Mouse (Mus musculus): ENCODE measurements around the gene Gm7534. TPM values are rescaled to one million over a fixed set of nuclear protein-coding genes. Genes with fewer than 3 reads are reported as not detected.

Gene Gm7534
- polyA plus RNA-seq, 2 experiments = not detected

DNA sequence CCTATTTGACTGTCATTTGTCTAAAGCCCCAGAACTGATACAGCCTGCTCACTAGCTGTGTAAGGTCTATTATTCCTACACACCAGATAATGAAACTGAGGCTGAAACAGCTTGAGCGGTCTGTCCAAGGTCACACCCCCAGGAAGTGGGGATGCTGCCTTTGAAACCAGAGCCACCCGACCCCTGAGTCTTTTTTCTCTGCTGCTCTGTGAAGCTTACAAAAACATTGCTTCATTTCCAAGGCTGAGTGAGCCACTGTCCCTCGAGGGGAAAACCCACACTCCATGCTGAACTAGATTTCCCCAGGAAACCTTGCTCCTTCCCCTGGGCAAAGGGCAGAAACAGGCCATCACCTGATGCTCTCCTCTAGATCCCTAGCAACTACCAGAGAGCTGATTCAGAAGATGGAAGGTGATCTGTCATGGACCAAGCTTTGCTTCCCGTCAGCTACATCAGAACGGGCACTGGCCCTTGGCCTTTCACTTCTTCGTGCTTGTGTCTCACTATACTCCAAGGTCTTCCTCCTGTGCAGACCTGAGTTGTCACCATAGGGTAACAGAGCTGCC is 3.8 kb upstream of the Gm7534 start:
- no peaks in the 10 kb centered on the region for H3K9me3 ChIP-seq (ENCODE audit: control insufficient read depth, low read length)
- H3K4me2 ChIP-seq (ENCODE audit: low read depth) = no peak overlapping the region
- WGBS (ENCODE audit: insufficient replicate concordance) = 45% methylated on average over 6 of the region's 6 CpGs
- H3K27ac ChIP-seq = no peak overlapping the region
- DNase-seq (ENCODE audit: low read depth in 3 of 3, low spot score in 3 of 3) (no peak), ATAC-seq (ENCODE audit: insufficient read depth) (no peak)
- H3K4me3 ChIP-seq (ENCODE audit: insufficient read depth in 1 of 2, low read depth in 2 of 2, low read length in 2 of 2) = no peak overlapping the region
- H3K4me1 ChIP-seq (replicated peaks; ENCODE audit: control insufficient read depth in 2 of 2, insufficient read depth in 2 of 2, low read length in 1 of 2) = no peaks in the 10 kb centered on the region; a peak in 1 of 4 replicates
- no peaks in the 10 kb centered on the region for H3K36me3 ChIP-seq (replicated peaks; ENCODE audit: control insufficient read depth, insufficient read depth, low read depth)
- no peaks in the 10 kb centered on the region for H3K27me3 ChIP-seq (ENCODE audit: control insufficient read depth, insufficient read depth, low read length)
- H3K9ac ChIP-seq (replicated peaks) = no peak overlapping the region
- no peak for TF ChIP-seq EP300 (IDR thresholded peaks at IDR 0.05; ENCODE audit: low read depth)
- TF ChIP-seq CTCF (IDR thresholded peaks at IDR 0.05; ENCODE audit: low read depth) = no peak

DNA sequence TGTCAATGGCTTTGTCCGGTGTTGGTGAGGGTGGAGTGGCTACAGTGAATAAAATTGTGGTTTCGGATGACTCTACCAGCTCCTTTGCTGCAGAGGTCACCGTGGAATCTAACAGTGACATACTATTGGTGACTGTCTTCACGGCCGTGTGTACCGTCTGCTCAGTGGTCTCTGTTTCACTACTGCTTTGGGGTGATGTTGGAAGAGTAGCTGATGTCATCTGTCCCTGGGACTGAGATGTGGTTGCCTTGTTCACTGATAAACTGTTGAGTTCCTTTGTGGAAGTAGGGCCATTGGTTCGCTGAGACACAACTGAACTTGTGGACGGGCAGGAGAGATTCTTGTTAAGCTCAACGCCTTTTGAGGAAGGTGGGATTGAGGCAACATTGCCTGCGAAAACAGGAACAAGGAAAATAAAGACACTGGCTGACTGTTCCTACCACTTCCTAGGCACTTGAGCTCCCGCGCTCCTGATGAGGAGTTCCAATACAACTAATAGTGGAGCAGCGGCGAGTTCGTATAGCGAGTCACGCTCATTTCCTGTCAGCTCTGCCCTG is 614 bp upstream of the Gm7534 start:
- DNase-seq (ENCODE audit: low read depth in 3 of 3, low spot score in 3 of 3) (no peak), ATAC-seq (ENCODE audit: insufficient read depth) (no peak)
- Histone ChIP-seq H3K36me3 (replicated peaks; ENCODE audit: control insufficient read depth, insufficient read depth, low read depth) (no peaks in the 10 kb centered on the region), H3K4me3 (ENCODE audit: insufficient read depth in 1 of 2, low read depth in 2 of 2, low read length in 2 of 2) (no peak overlapping the region), H3K4me2 (ENCODE audit: low read depth) (no peak overlapping the region), H3K27ac (no peak overlapping the region), H3K27me3 (ENCODE audit: control insufficient read depth, insufficient read depth, low read length) (no peaks in the 10 kb centered on the region), H3K4me1 (replicated peaks; ENCODE audit: control insufficient read depth in 2 of 2, insufficient read depth in 2 of 2, low read length in 1 of 2) (no peaks in the 10 kb centered on the region; a peak in 1 of 4 replicates), H3K9ac (replicated peaks) (no peak overlapping the region), H3K9me3 (ENCODE audit: control insufficient read depth, low read length) (no peaks in the 10 kb centered on the region)
- TF ChIP-seq EP300 (IDR thresholded peaks at IDR 0.05; ENCODE audit: low read depth) (no peak), CTCF (IDR thresholded peaks at IDR 0.05; ENCODE audit: low read depth) (no peak)
- WGBS (ENCODE audit: insufficient replicate concordance) = 39% methylated on average over 17 of the region's 17 CpGs

DNA sequence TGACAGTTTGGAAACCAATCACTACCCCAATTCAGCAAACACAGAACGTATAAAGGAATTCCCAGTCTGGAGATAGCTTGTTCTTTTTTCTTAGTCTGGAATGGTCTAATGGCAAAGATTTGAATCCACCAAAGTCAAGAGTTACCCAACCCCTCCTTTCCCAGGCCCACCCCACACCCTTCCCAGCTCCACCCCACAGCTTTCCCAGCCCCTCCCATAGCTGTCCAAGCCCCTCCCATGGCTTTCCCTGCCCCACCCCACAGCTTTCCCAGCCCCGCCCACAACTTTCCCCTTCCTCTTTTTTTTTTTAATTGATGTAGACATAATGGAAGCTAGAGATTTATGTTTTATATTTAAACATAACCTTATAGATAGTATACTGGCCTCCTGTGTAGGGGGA is 3.4 kb downstream of the Gm7534 start:
- Histone ChIP-seq H3K4me1 (replicated peaks; ENCODE audit: control insufficient read depth in 2 of 2, insufficient read depth in 2 of 2, low read length in 1 of 2) (no peaks in the 10 kb centered on the region), H3K4me2 (ENCODE audit: low read depth) (no peak overlapping the region), H3K4me3 (ENCODE audit: insufficient read depth in 1 of 2, low read depth in 2 of 2, low read length in 2 of 2) (no peak overlapping the region), H3K27ac (no peak overlapping the region), H3K9ac (replicated peaks) (no peak overlapping the region), H3K9me3 (ENCODE audit: control insufficient read depth, low read length) (no peaks in the 10 kb centered on the region), H3K36me3 (replicated peaks; ENCODE audit: control insufficient read depth, insufficient read depth, low read depth) (no peaks in the 10 kb centered on the region), H3K27me3 (ENCODE audit: control insufficient read depth, insufficient read depth, low read length) (no peaks in the 10 kb centered on the region)
- DNase-seq (ENCODE audit: low read depth in 3 of 3, low spot score in 3 of 3) (no peak), ATAC-seq (ENCODE audit: insufficient read depth) (no peak)
- TF ChIP-seq CTCF (IDR thresholded peaks at IDR 0.05; ENCODE audit: low read depth) = no peak
- no peak for TF ChIP-seq EP300 (IDR thresholded peaks at IDR 0.05; ENCODE audit: low read depth)
- WGBS (ENCODE audit: insufficient replicate concordance) = 62% methylated on average over 2 of the region's 2 CpGs

DNA sequence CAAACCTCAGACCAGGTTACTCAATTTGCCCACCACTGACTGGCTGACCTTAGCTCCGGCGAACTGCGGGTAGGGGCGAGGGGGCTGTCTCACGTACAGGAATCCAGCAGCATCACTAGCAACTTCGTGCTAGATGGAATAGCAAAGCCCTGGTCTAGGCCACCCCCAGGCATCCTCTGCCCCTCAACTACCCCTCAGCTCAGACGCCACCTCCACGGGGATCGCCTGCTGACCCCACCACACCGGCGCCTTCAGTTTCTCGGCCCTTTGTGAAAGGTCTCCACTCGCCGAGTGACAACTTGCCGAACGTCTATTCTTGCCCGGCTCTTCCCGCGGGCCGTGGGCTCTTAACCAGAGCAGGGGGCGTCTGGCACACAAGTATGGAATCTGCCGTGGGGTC is 16.5 kb downstream of the Gm7534 start:
- no peak for ATAC-seq (ENCODE audit: insufficient read depth)
- DNase-seq (ENCODE audit: low read depth in 3 of 3, low spot score in 3 of 3) = no peak
- Histone ChIP-seq H3K36me3 (replicated peaks; ENCODE audit: control insufficient read depth, insufficient read depth, low read depth) (0 out of 2 replicates have a peak, but pooled peaks cover 2% of the 10 kb centered on the region), H3K4me1 (replicated peaks; ENCODE audit: control insufficient read depth in 2 of 2, insufficient read depth in 2 of 2, low read length in 1 of 2) (peaks cover 17 to 19% of the 10 kb centered on the region in 2 experiments), H3K4me3 (ENCODE audit: insufficient read depth in 1 of 2, low read depth in 2 of 2, low read length in 2 of 2) (peak overlapping the region; percentile 61 to 92), H3K27ac (peak overlapping the region; percentile 65), H3K27me3 (ENCODE audit: control insufficient read depth, insufficient read depth, low read length) (no peaks in the 10 kb centered on the region), H3K4me2 (ENCODE audit: low read depth) (peak overlapping the region; percentile 91), H3K9me3 (ENCODE audit: control insufficient read depth, low read length) (no peaks in the 10 kb centered on the region), H3K9ac (replicated peaks) (peak overlapping the region; percentile 95)
- under 1% methylated on average over 22 of the region's 22 CpGs for WGBS (ENCODE audit: insufficient replicate concordance)
- TF ChIP-seq CTCF (IDR thresholded peaks at IDR 0.05; ENCODE audit: low read depth) (no peak), EP300 (IDR thresholded peaks at IDR 0.05; ENCODE audit: low read depth) (no peak)

DNA sequence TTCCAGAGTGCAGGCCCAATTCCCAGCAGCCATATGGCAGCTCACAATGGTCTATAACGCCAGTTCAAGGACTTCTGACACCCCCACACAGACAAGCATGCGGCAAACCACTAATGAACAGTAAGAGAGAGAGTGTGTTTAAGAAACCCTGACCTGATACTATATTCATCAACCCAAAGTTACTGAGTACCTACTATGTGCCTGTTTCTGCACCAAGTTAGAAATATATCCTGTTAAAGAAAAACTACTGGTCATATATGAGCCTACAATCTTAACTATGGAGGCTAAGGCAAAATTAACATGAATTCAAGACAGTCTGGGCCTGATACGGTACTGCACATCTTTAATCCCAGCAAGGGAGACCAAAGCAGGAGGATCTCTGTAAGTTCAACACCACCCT is 17.2 kb downstream of the Gm7534 start:
- Histone ChIP-seq H3K9ac (replicated peaks) (peak overlapping the region; percentile 95), H3K9me3 (ENCODE audit: control insufficient read depth, low read length) (no peaks in the 10 kb centered on the region), H3K4me1 (replicated peaks; ENCODE audit: control insufficient read depth in 2 of 2, insufficient read depth in 2 of 2, low read length in 1 of 2) (peaks cover 24 to 26% of the 10 kb centered on the region in 2 experiments), H3K27ac (no peak overlapping the region), H3K36me3 (replicated peaks; ENCODE audit: control insufficient read depth, insufficient read depth, low read depth) (peaks cover 2% of the 10 kb centered on the region; the same call in 1 of the 2 replicates), H3K4me2 (ENCODE audit: low read depth) (peak overlapping the region; percentile 91), H3K4me3 (ENCODE audit: insufficient read depth in 1 of 2, low read depth in 2 of 2, low read length in 2 of 2) (peak overlapping the region; percentile 61 to 92), H3K27me3 (ENCODE audit: control insufficient read depth, insufficient read depth, low read length) (no peaks in the 10 kb centered on the region)
- TF ChIP-seq EP300 (IDR thresholded peaks at IDR 0.05; ENCODE audit: low read depth) = no peak
- no peak for TF ChIP-seq CTCF (IDR thresholded peaks at IDR 0.05; ENCODE audit: low read depth)
- no peak for ATAC-seq (ENCODE audit: insufficient read depth)
- 77% methylated on average over 3 of the region's 3 CpGs for WGBS (ENCODE audit: insufficient replicate concordance)
- DNase-seq (ENCODE audit: low read depth in 3 of 3, low spot score in 3 of 3) = no peak

All from liver, embryonic 14.5 days (tissue).